ENCODE assay signal across 7 mouse cellular contexts in the genomic region with DNA sequence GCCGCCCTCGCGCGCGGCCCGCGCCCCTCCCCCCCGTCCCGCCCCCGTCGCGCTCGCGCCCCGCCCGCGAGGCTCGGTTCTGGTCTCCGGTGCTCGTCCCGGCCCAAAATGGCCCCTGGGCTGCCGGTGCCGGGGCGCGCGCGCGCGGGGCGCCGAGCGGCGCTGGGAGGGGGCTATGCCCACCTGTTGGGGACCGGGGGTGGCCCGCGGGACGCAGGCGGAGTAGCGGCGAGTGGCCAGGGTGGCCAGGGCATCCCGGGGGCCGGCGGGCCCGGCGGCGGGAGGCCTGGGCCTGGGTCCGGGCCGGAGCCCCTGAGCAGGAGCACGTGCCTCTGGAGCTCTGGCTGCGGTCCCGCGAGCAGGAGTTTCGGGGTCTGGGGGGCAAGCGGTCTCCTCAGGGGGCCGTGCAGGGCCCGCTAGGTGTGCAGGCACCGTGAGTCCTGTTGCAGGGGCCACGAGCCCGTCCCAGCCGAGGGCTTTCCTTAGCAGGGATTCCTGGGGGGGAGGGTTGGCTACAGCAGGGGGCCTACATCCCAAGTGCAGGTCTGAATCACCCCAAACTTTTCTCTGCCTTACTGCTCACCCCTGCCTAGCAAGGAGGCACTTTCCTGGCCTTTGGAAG. TPM values are rescaled to one million over a fixed set of nuclear protein-coding genes. Genes with fewer than 3 reads are reported as not detected.
DNase-seq lines count a peak whose midpoint lies in the region; ATAC-seq lines count a peak whose summit lies in the region.

No protein-coding gene starts in this region.

- no peaks in the 10 kb centered on the region for H3K27me3 ChIP-seq in heart, embryonic 14.5 days (ENCODE audit: control insufficient read depth, insufficient read depth, low read length)
- H3K27me3 ChIP-seq in limb, embryonic 13.5 days, result no peaks in the 10 kb centered on the region
- no peaks in the 10 kb centered on the region for H3K27me3 ChIP-seq in neural tube, embryonic 11.5 days (ENCODE audit: control insufficient read depth, insufficient read depth, low read length)

- 0 out of 2 replicates have a peak, but pooled peaks cover 3% of the 10 kb centered on the region for H3K36me3 ChIP-seq in heart, embryonic 14.5 days (ENCODE audit: control insufficient read depth, insufficient read depth, low read length)
- H3K36me3 ChIP-seq in limb, embryonic 13.5 days, result peaks cover 16% of the 10 kb centered on the region
- H3K36me3 ChIP-seq in neural tube, embryonic 11.5 days (ENCODE audit: control insufficient read depth, insufficient read depth, low read length), result no peaks in the 10 kb centered on the region

- H3K9ac ChIP-seq in heart, embryonic 14.5 days (ENCODE audit: low read length), result peak overlapping the region; percentile 97
- H3K9ac ChIP-seq in limb, embryonic 13.5 days, result peak overlapping the region; percentile 100
- peak overlapping the region; percentile 99 for H3K9ac ChIP-seq in neural tube, embryonic 11.5 days (ENCODE audit: low read length)

- WGBS in heart, embryonic 14.5 days, result under 1% methylated on average over 49 of the region's 60 CpGs
- under 1% methylated on average over 37 of the region's 60 CpGs for WGBS in limb, embryonic 13.5 days
- under 1% methylated on average over 32 of the region's 60 CpGs for WGBS in neural tube, embryonic 11.5 days

- H3K9me3 ChIP-seq in heart, embryonic 14.5 days (ENCODE audit: control insufficient read depth, low read length), result no peaks in the 10 kb centered on the region
- H3K9me3 ChIP-seq in limb, embryonic 13.5 days, result no peaks in the 10 kb centered on the region
- no peaks in the 10 kb centered on the region for H3K9me3 ChIP-seq in neural tube, embryonic 11.5 days (ENCODE audit: control insufficient read depth, low read length)

- H3K4me1 ChIP-seq in heart, embryonic 14.5 days (ENCODE audit: control insufficient read depth in 2 of 2, insufficient read depth in 2 of 2, low read length in 2 of 2), result peaks cover 27 to 44% of the 10 kb centered on the region in 2 experiments
- H3K4me1 ChIP-seq in limb, embryonic 13.5 days, result peaks cover 45% of the 10 kb centered on the region
- peaks cover 16% of the 10 kb centered on the region for H3K4me1 ChIP-seq in neural tube, embryonic 11.5 days (ENCODE audit: control insufficient read depth, insufficient read depth, low read length)

- peak overlapping the region in 1 of 2 experiments; percentile 84; a peak in 2 of 4 replicates for H3K27ac ChIP-seq in heart, embryonic 14.5 days (replicated peaks in 1 of 2; ENCODE audit: control insufficient read depth in 1 of 2, insufficient read depth in 1 of 2, low read depth in 2 of 2, low read length in 2 of 2)
- peak overlapping the region; percentile 79 for H3K27ac ChIP-seq in limb, embryonic 13.5 days
- H3K27ac ChIP-seq in neural tube, embryonic 11.5 days (ENCODE audit: low read depth, low read length), result peak overlapping the region; percentile 86

- peak; percentile 8; the same call in 1 of the 2 replicates for ATAC-seq in heart, embryonic 14.5 days (ENCODE audit: insufficient number of reproducible peaks, insufficient read depth, low FRiP score, low read depth)
- no peak; the same call in 1 of the 2 replicates for ATAC-seq in limb, embryonic 13.5 days (ENCODE audit: low FRiP score, low read depth)
- ATAC-seq in neural tube, embryonic 11.5 days (ENCODE audit: insufficient read depth, low FRiP score, low TSS enrichment), result peak; percentile 22
- no peak for ATAC-seq in activated CD4-positive, CD25-positive, alpha-beta regulatory T cell, adult 4 months

- peak overlapping the region; percentile 68 to 97 for H3K4me3 ChIP-seq in heart, embryonic 14.5 days (ENCODE audit: control insufficient read depth in 1 of 2, insufficient read depth in 1 of 2, low read depth in 1 of 2, low read length in 2 of 2)
- H3K4me3 ChIP-seq in limb, embryonic 13.5 days, result peak overlapping the region; percentile 99
- peak overlapping the region; percentile 100 for H3K4me3 ChIP-seq in neural tube, embryonic 11.5 days (ENCODE audit: low read depth, low read length)

- peak overlapping the region; percentile 89 for H3K4me2 ChIP-seq in heart, embryonic 14.5 days (ENCODE audit: low read length)
- H3K4me2 ChIP-seq in limb, embryonic 13.5 days (replicated peaks), result peak overlapping the region; percentile 96
- peak overlapping the region; percentile 95 for H3K4me2 ChIP-seq in neural tube, embryonic 11.5 days (ENCODE audit: low read depth)

- DNase-seq in thymus, postnatal 14 days, result peak; percentile 48
- no peak for DNase-seq in thymus, adult 18-20 months
- DNase-seq in cerebellum, adult 8-10 months, result peak; percentile 54
- peak; percentile 48 for DNase-seq in neural tube, embryonic 11.5 days (ENCODE audit: low spot score)

RNA-seq across cellular contexts. Expression of a gene that starts 0.6 kb away (rescaled TPM):
- polyA plus RNA-seq in heart, embryonic 14.5 days (2014; fragmentation: Nextera tagmentation; extraction: Ambion mirVana), result 14.6 and 15.5 TPM in 2 replicates
- polyA plus RNA-seq in limb, embryonic 13.5 days (2015; fragmentation: Nextera tagmentation; extraction: Ambion mirVana), result 17.8 and 18.7 TPM in 2 replicates
- 21.5 and 21.9 TPM in 2 replicates for polyA plus RNA-seq in neural tube, embryonic 11.5 days (2014; fragmentation: Nextera tagmentation; extraction: Ambion mirVana)
- 10 to 100 TPM; 12.9 to 16.0 TPM for polyA plus RNA-seq in activated CD4-positive, CD25-positive, alpha-beta regulatory T cell, adult 4 months (2017; shearing (Covaris generic))

RNA-seq across cellular contexts. Expression of a gene that starts 24.3 kb away (rescaled TPM):
- polyA plus RNA-seq in heart, embryonic 14.5 days (2014; fragmentation: Nextera tagmentation; extraction: Ambion mirVana), result not detected in 2 replicates
- 0.14 TPM in 1 of 2 replicates, not detected in the other for polyA plus RNA-seq in limb, embryonic 13.5 days (2015; fragmentation: Nextera tagmentation; extraction: Ambion mirVana)
- not detected in 2 replicates for polyA plus RNA-seq in neural tube, embryonic 11.5 days (2014; fragmentation: Nextera tagmentation; extraction: Ambion mirVana)
- polyA plus RNA-seq in activated CD4-positive, CD25-positive, alpha-beta regulatory T cell, adult 4 months (2017; shearing (Covaris generic)), result under 1 TPM in 1 of 2 experiments, not detected in 1; 0.29 TPM

RNA-seq across cellular contexts. Expression of a gene that starts 41.4 kb away (rescaled TPM):
- polyA plus RNA-seq in heart, embryonic 14.5 days (2014; fragmentation: Nextera tagmentation; extraction: Ambion mirVana), result 1,706 and 1,786 TPM in 2 replicates
- 70.0 and 70.4 TPM in 2 replicates for polyA plus RNA-seq in limb, embryonic 13.5 days (2015; fragmentation: Nextera tagmentation; extraction: Ambion mirVana)
- polyA plus RNA-seq in neural tube, embryonic 11.5 days (2014; fragmentation: Nextera tagmentation; extraction: Ambion mirVana), result 198 and 211 TPM in 2 replicates
- polyA plus RNA-seq in activated CD4-positive, CD25-positive, alpha-beta regulatory T cell, adult 4 months (2017; shearing (Covaris generic)), result 1 to 10 TPM; 4.5 to 5.6 TPM

RNA-seq across cellular contexts. Expression of a gene that starts 47.5 kb away (rescaled TPM):
- 586 and 589 TPM in 2 replicates for polyA plus RNA-seq in heart, embryonic 14.5 days (2014; fragmentation: Nextera tagmentation; extraction: Ambion mirVana)
- polyA plus RNA-seq in limb, embryonic 13.5 days (2015; fragmentation: Nextera tagmentation; extraction: Ambion mirVana), result 147 and 154 TPM in 2 replicates
- 53.3 and 58.2 TPM in 2 replicates for polyA plus RNA-seq in neural tube, embryonic 11.5 days (2014; fragmentation: Nextera tagmentation; extraction: Ambion mirVana)
- polyA plus RNA-seq in activated CD4-positive, CD25-positive, alpha-beta regulatory T cell, adult 4 months (2017; shearing (Covaris generic)), result 1,000 to 10,000 TPM; 1,240 to 2,098 TPM

RNA-seq across cellular contexts. Expression of a gene that starts 57.6 kb away (rescaled TPM):
- polyA plus RNA-seq in heart, embryonic 14.5 days (2014; fragmentation: Nextera tagmentation; extraction: Ambion mirVana), result 13.3 and 17.5 TPM in 2 replicates
- polyA plus RNA-seq in limb, embryonic 13.5 days (2015; fragmentation: Nextera tagmentation; extraction: Ambion mirVana), result 35.5 and 36.6 TPM in 2 replicates
- 30.6 and 36.0 TPM in 2 replicates for polyA plus RNA-seq in neural tube, embryonic 11.5 days (2014; fragmentation: Nextera tagmentation; extraction: Ambion mirVana)
- 1 to 10 TPM; 3.5 to 5.0 TPM for polyA plus RNA-seq in activated CD4-positive, CD25-positive, alpha-beta regulatory T cell, adult 4 months (2017; shearing (Covaris generic))

Comparison
In these comparisons a context has a peak if more than half of its experiments do, and no peak if none do; other contexts are left out.
1. DNase-seq: peak in thymus, postnatal 14 days (single experiment), cerebellum, adult 8-10 months (single experiment) and neural tube, embryonic 11.5 days (single experiment); none in thymus, adult 18-20 months (0 of 2).
2. ATAC-seq: peak in heart, embryonic 14.5 days (single experiment) and neural tube, embryonic 11.5 days (single experiment); none in limb, embryonic 13.5 days (single experiment) and activated CD4-positive, CD25-positive, alpha-beta regulatory T cell, adult 4 months (single experiment).
3. RNA of a gene that starts 41.4 kb away (polyA plus RNA-seq): 1,706 to 1,786 TPM in heart, embryonic 14.5 days, 198 to 211 TPM in neural tube, embryonic 11.5 days and 70.0 to 70.4 TPM in limb, embryonic 13.5 days; 4.5 to 5.6 TPM in activated CD4-positive, CD25-positive, alpha-beta regulatory T cell, adult 4 months; every median in the first group is over 10 times any median in the second.
4. Peak in every context shown above with its lines, with median percentiles within 50 percentile points of each other: H3K4me2 ChIP-seq, H3K4me3 ChIP-seq and H3K9ac ChIP-seq.